Mouse (Mus musculus) liver, adult (tissue): Measurements from ENCODE around the gene Prm2.

Experiments
- GATA4 ChIP-seq: IDR thresholded peaks from 2 replicates; pipeline ENCODE4 v1.6.1; 2014; ENCODE audit warnings: mild to moderate bottlenecking, low read length; ENCODE audit not compliant: insufficient replicate concordance

The Prm2 gene

DNA sequence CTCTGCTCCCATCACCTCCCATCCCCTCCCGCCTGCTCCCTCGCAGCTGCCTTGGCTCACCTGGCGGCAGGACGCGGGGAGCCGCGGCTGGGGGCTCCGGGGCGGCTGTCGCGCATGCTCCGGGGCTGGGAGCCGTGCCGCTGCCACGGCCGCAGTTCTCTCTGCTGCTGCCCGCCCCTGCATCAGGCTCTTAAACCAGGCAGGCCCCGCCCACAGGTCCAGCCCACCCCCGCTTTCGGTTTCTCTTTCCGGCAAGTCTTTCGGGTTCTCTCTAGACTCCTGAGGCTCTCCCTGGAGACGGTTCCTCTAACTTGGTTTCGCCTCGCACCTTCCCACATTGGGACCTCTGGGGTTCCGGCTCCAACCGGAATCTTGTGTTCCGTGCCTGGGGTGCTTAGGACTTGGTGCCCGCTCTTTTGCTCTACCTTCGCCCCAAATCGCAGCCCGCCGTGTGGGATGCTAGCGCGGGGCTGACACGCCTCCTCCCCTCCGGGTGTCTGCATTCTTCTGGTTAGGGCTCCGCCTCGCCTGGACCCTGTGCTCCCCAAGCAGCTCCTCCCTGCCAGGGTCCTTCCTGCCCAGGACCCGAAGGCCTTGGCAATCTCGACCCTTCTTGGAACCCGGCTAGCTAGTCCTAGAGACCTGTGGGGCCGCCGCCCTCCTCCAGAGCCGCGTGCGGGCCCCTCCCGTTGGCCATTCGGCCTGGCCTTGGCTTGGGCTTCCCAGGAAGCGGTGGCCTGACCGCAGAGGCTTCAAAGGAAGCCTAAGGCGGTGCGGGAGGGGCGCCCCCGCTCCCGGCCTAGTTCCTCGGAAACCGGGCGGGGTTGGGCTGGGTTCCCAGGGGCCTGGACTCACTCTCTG is 10.3 kb downstream of the Prm2 start, which contains the start of gene Socs1:
Socs1 (minus strand) TSS at position 166 of the 861 bp plus-strand sequence.
- no peak; the same call in 1 of the 2 replicates for TF ChIP-seq GATA4

DNA sequence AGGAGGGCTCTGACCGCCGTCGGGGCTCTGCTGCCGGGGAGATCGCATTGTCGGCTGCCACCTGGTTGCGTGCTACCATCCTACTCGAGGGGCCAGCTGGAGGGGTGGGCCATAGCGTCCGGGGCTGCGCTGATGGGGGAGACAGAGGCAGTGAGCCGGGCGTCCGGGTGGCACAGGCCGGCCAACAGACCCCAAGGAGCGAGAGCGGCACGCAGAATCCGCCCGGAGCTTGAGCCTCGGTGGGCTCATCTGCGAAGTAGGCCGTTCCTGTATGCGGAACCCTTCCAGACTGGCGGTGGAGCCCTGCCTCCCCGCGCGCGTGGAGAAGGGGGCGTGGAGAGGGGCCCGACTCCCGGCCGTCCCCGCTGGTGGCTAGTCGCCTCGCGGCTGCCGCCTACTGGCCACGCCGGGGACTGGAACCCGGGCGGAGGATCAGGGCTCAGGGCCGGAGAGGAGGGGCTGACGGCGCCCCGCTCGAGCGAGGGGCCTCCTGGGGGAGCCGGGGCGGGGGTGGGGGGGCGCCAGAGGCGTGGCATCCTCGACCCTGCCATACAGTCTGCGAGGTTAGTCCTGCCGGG is 11.1 kb downstream of the Prm2 start:
- TF ChIP-seq GATA4: no peak

DNA sequence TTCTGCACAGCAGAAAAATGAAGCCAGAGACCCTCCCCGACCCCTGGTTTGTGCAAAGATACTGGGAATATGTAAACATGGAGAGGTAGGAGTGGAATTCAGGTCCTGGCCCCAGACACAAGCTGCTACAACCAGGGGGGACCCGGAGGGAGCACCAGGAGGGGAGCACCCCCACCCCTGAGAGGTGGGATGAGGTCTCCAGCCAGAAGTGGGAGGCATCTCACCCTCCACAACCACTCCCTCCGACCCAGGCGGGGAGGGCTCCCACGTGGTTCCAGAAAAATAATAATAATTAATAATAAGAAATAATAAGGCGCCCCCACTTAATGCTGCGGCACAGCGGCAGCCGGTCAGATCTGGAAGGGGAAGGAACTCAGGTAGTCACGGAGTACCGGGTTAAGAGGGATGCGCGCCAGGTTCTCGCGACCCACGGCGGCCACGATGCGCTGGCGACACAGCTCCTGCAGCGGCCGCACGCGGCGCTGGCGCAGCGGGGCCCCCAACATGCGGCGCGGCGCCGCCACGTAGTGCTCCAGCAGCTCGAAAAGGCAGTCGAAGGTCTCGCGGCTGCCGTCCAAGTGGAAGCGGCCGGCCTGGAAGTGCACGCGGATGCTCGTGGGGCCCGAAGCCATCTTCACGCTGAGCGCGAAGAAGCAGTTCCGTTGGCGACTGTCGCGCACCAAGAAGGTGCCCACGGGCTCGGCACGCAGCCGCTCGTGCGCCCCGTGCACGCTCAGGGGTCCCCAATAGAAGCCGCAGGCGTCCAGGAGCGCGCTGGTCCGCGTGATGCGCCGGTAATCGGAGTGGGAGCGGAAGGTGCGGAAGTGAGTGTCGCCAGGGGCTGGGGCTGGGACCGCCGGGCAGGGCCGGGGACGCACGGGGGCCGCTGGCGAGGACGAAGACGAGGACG is 11.8 kb downstream of the Prm2 start:
- no peak for TF ChIP-seq GATA4

DNA sequence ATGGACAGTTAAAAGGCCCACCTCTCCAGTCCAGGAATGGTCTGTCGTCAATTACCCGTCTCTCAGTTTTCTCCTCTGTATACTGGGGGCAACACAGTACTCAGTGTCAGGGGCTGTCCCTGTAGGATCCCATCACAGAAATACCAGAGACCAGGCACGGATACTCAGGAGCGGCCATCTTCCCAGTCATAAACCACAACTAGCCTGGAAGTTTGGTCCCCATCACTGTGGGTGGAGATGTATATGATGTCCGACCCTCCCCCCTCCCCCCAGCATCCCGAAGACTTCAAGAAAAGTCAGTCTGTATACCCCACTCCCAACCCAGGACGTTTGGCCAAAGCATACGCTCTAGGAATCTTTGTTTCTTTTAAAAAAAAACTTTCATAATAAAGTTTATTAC is 12.5 kb downstream of the Prm2 start:
- no peak for TF ChIP-seq GATA4

GRCm38 (mm10) chr16:10783152-10783434 is 12.8 kb downstream of the Prm2 start:
- no peak for TF ChIP-seq GATA4

- TF ChIP-seq GATA4: no peak
Observed at GRCm38 (mm10) chr16:10782377-10783151, 13.4 kb downstream of the Prm2 start.

DNA sequence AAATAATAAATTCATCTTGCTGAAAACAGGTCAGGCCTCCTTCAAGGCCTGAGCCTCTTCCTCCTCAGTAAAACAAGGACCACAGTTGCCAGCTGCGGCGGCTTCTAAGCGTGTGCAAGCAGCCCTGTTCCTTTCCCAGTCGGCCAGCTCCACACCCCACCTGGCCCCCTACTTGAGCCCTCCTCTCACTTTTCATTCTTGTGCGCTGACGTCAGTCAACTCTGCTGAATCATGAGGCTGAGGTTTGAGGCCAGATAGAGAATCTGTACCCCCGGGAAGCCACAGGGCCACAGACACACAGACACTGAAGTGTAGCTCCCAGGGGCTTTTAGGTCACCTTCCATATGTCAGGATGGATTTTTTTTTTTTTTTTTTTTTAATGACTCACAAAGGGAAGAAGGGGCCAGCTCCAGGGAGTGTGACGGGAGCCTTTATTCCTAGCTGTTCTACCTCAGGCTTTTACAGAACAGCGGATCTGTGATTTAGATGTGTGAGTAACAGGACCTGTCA is 14.0 kb downstream of the Prm2 start:
- TF ChIP-seq GATA4: no peak

GRCm38 (mm10) chr16:10780631-10781120 is 15.3 kb downstream of the Prm2 start:
- no peak for TF ChIP-seq GATA4

DNA sequence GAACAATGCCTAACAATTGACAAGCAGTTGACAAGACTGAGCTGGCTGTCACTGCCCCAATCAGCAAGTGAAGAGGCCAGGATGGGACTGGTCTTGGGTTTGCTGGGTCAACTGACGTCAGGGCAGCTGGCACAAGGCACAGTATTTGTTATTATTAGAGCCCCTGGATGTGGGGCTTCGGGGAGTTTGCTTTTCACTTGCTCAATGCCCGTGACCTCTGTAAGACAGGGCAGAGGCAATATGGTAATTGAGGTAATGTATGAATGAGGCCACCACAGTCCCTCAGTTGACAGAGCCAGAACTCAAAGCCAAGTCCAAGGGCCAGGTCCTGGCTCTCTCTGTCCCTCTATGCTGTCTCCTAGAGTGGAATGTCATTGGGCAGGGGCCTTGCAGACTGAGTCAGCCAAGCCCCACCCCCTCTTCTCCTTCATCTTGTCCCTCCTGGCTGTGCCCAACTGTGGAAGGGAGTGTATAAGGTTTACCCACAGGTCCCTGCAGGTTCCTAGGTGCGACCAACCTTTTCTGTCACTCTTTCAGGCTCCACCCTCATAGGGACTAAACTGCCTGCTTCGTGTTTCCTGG is 18.3 kb downstream of the Prm2 start:
- TF ChIP-seq GATA4: no peak

- no peak for TF ChIP-seq GATA4
Observed at GRCm38 (mm10) chr16:10776322-10776721, 19.6 kb downstream of the Prm2 start.

GRCm38 (mm10) chr16:10774726-10775125 is 21.2 kb downstream of the Prm2 start:
- TF ChIP-seq GATA4: no peak

DNA sequence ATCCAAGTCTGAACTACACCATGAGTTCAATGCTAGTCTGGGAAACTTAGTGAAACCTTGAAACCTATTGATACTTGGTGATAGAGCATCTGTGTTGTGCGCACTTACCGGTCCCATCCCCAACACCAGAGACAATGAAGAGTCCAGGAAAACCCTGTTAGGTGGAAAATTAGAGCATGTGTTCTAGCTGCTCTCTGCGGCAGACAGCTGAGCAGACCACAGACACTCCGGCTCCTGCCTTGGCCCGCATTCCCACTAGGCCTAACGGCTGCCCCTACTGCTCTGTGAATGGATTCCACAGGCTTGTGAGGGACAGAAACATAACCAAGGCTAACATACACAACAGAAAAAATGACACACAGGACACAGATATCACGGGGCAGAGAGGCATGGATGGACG is 22.4 kb downstream of the Prm2 start:
- no peak for TF ChIP-seq GATA4

GRCm38 (mm10) chr16:10771769-10772510 is 24.0 kb downstream of the Prm2 start:
- no peak for TF ChIP-seq GATA4
